Mouse (Mus musculus) hindbrain, embryonic 15.5 days (tissue): ENCODE data around the gene Mgll. TPM values are rescaled to one million over a fixed set of nuclear protein-coding genes. Genes with fewer than 3 reads are reported as not detected.
A peak's percentile ranks its signal among the peaks of the same experiment; 100 is the strongest.

ENCODE experiments used
- ATAC-seq: fragments of 200-750 bp; cut with Nextera tagmentation; 2 replicates; pipeline ENCODE4 v1.8.0; 2017; ENCODE audit warnings: low read depth, moderate number of reproducible peaks, moderate TSS enrichment; ENCODE audit not compliant: low FRiP score
- H3K27ac ChIP-seq: fragments of 300-500 bp; sonication (generic); replicated peaks from 2 replicates; pipeline ENCODE4 v1.5.1; 2015; ENCODE audit warnings: mild to moderate bottlenecking, inconsistent platforms
- H3K27me3 ChIP-seq: fragments of 300-500 bp; sonication (generic); 2 replicates; pipeline ENCODE4 v1.6.1; 2015; ENCODE audit warnings: control low read depth, inconsistent platforms
- H3K36me3 ChIP-seq: fragments of 300-500 bp; sonication (generic); 2 replicates; pipeline ENCODE4 v1.6.1; 2015; ENCODE audit warnings: control low read depth, inconsistent platforms
- H3K4me1 ChIP-seq: fragments of 300-500 bp; sonication (generic); replicated peaks from 2 replicates; pipeline ENCODE4 v1.6.1; 2015; ENCODE audit warnings: control low read depth, inconsistent platforms
- H3K4me2 ChIP-seq: fragments of 300-500 bp; sonication (generic); 2 replicates; pipeline ENCODE4 v1.6.1; 2015; ENCODE audit warnings: moderate library complexity, mild to moderate bottlenecking, inconsistent platforms
- H3K4me3 ChIP-seq: fragments of 300-500 bp; sonication (generic); 2 replicates; pipeline ENCODE4 v1.5.1; 2015; ENCODE audit warnings: mild to moderate bottlenecking, inconsistent platforms
- H3K9ac ChIP-seq: fragments of 300-500 bp; sonication (generic); 2 replicates; pipeline ENCODE4 v1.6.1; 2015; ENCODE audit warnings: inconsistent platforms
- H3K9me3 ChIP-seq: fragments of 300-500 bp; sonication (generic); 2 replicates; pipeline ENCODE4 v1.6.1; 2016; ENCODE audit warnings: control low read depth, inconsistent platforms
- WGBS: fragments of 180-500 bp; shearing (Covaris S2); methylation state at CpG from one replicate; pipeline ENCODE4 v1.1.7; 2015; 5-methylcytosine and 5-hydroxymethylcytosine counted together
- polyA plus RNA-seq: library from polyadenylated mRNA; unstranded; fragments of >200 nt; fragmentation: Nextera tagmentation; extraction: Ambion mirVana; gene quantifications from 2 replicates; pipeline ENCODE4 v1.2.1, GENCODE M21; 2015

The Mgll gene
- polyA plus RNA-seq, 1 experiment from 2014 or later, result 59.0 TPM

GRCm38 (mm10) chr6:88784691-88785173 lies 60.5 kb downstream of the Mgll start:
- H3K4me2 ChIP-seq, result no peak overlapping the region
- no peak overlapping the region for H3K27ac ChIP-seq
- H3K9me3 ChIP-seq, result no peaks in the 10 kb centered on the region
- WGBS, result 74% methylated on average over 7 of the region's 7 CpGs
- H3K4me1 ChIP-seq, result peaks cover 33% of the 10 kb centered on the region
- ATAC-seq, result no peak
- no peak overlapping the region for H3K4me3 ChIP-seq
- H3K9ac ChIP-seq, result no peak overlapping the region
- no peaks in the 10 kb centered on the region for H3K27me3 ChIP-seq
- H3K36me3 ChIP-seq, result no peaks in the 10 kb centered on the region

GRCm38 (mm10) chr6:88785331-88785730 lies 61.1 kb downstream of the Mgll start:
- ATAC-seq, result no peak
- WGBS, result 55% methylated on average over 5 of the region's 5 CpGs
- Histone ChIP-seq H3K27me3 (no peaks in the 10 kb centered on the region), H3K9me3 (no peaks in the 10 kb centered on the region), H3K27ac (no peak overlapping the region), H3K9ac (no peak overlapping the region), H3K4me1 (peaks cover 33% of the 10 kb centered on the region), H3K4me2 (no peak overlapping the region), H3K36me3 (no peaks in the 10 kb centered on the region), H3K4me3 (no peak overlapping the region)

- 71% methylated on average over 10 of the region's 10 CpGs for WGBS
- Histone ChIP-seq H3K4me1 (peaks cover 33% of the 10 kb centered on the region), H3K4me2 (no peak overlapping the region), H3K27me3 (no peaks in the 10 kb centered on the region), H3K4me3 (no peak overlapping the region), H3K27ac (no peak overlapping the region), H3K9me3 (no peaks in the 10 kb centered on the region), H3K36me3 (no peaks in the 10 kb centered on the region), H3K9ac (no peak overlapping the region)
- ATAC-seq, result no peak
These were observed 61.8 kb downstream of the Mgll start for GRCm38 (mm10) chr6:88785781-88786542.

GRCm38 (mm10) chr6:88786732-88787445 lies 62.7 kb downstream of the Mgll start:
- H3K4me3 ChIP-seq, result no peak overlapping the region
- no peak for ATAC-seq
- 83% methylated on average over 15 of the region's 15 CpGs for WGBS
- H3K27me3 ChIP-seq, result no peaks in the 10 kb centered on the region
- no peaks in the 10 kb centered on the region for H3K36me3 ChIP-seq
- H3K9me3 ChIP-seq, result no peaks in the 10 kb centered on the region
- H3K4me1 ChIP-seq, result peaks cover 40% of the 10 kb centered on the region
- H3K4me2 ChIP-seq, result no peak overlapping the region
- H3K27ac ChIP-seq, result no peak overlapping the region
- no peak overlapping the region for H3K9ac ChIP-seq

GRCm38 (mm10) chr6:88787496-88787895 lies 63.3 kb downstream of the Mgll start:
- Histone ChIP-seq H3K4me2 (peak overlapping the region; percentile 6; the same call in 1 of the 2 replicates), H3K27me3 (no peaks in the 10 kb centered on the region), H3K27ac (0 out of 2 replicates have a peak overlapping the region, but pooled peaks have one; percentile 5), H3K36me3 (no peaks in the 10 kb centered on the region), H3K9ac (0 out of 2 replicates have a peak overlapping the region, but pooled peaks have one; percentile 3), H3K4me3 (no peak overlapping the region), H3K9me3 (no peaks in the 10 kb centered on the region), H3K4me1 (peaks cover 46% of the 10 kb centered on the region)
- 30% methylated on average over 14 of the region's 14 CpGs for WGBS
- ATAC-seq, result 0 out of 2 replicates have a peak, but pooled peaks have one; percentile 9

- Histone ChIP-seq H3K4me1 (peaks cover 53% of the 10 kb centered on the region), H3K4me2 (no peak overlapping the region), H3K27ac (peak overlapping the region; percentile 50; the same call in 1 of the 2 replicates), H3K36me3 (no peaks in the 10 kb centered on the region), H3K4me3 (no peak overlapping the region), H3K9ac (no peak overlapping the region), H3K9me3 (no peaks in the 10 kb centered on the region), H3K27me3 (no peaks in the 10 kb centered on the region)
- 56% methylated on average over 11 of the region's 11 CpGs for WGBS
- peak; percentile 52; the same call in 1 of the 2 replicates for ATAC-seq
These were observed 64.0 kb downstream of the Mgll start for GRCm38 (mm10) chr6:88788219-88788618.

- H3K27ac ChIP-seq, result no peak overlapping the region
These were observed 67.1 kb downstream of the Mgll start for GRCm38 (mm10) chr6:88791299-88791698.

GRCm38 (mm10) chr6:88792147-88792691 lies 68.0 kb downstream of the Mgll start:
- H3K4me3 ChIP-seq, result no peak overlapping the region
- no peaks in the 10 kb centered on the region for H3K27me3 ChIP-seq
- H3K36me3 ChIP-seq, result no peaks in the 10 kb centered on the region
- H3K27ac ChIP-seq, result no peak overlapping the region
- H3K9me3 ChIP-seq, result no peaks in the 10 kb centered on the region
- H3K9ac ChIP-seq, result no peak overlapping the region
- 46% methylated on average over 7 of the region's 7 CpGs for WGBS
- H3K4me2 ChIP-seq, result no peak overlapping the region
- H3K4me1 ChIP-seq, result peaks cover 48% of the 10 kb centered on the region
- ATAC-seq, result no peak

More at GRCm38 (mm10) chr6:88791299-88791698, 67.1 kb downstream of the Mgll start:
- peaks cover 55% of the 10 kb centered on the region for H3K4me1 ChIP-seq
- no peak overlapping the region for H3K4me3 ChIP-seq
- no peaks in the 10 kb centered on the region for H3K36me3 ChIP-seq
- H3K27me3 ChIP-seq, result no peaks in the 10 kb centered on the region
- H3K4me2 ChIP-seq, result no peak overlapping the region
- H3K9ac ChIP-seq, result no peak overlapping the region
- WGBS, result 22% methylated on average over 9 of the region's 9 CpGs
- no peaks in the 10 kb centered on the region for H3K9me3 ChIP-seq
- ATAC-seq, result no peak

- ATAC-seq, result peak; percentile 66
- peaks cover 37% of the 10 kb centered on the region for H3K4me1 ChIP-seq
These were observed 69.0 kb downstream of the Mgll start for GRCm38 (mm10) chr6:88793243-88793642.

GRCm38 (mm10) chr6:88793872-88794271 lies 69.7 kb downstream of the Mgll start:
- no peak for ATAC-seq
- WGBS, result 59% methylated on average over 13 of the region's 13 CpGs

More at GRCm38 (mm10) chr6:88793243-88793642, 69.0 kb downstream of the Mgll start:
- H3K9me3 ChIP-seq, result no peaks in the 10 kb centered on the region
- H3K9ac ChIP-seq, result peak overlapping the region; percentile 19; the same call in 1 of the 2 replicates
- H3K36me3 ChIP-seq, result no peaks in the 10 kb centered on the region
- H3K27me3 ChIP-seq, result no peaks in the 10 kb centered on the region
- no peak overlapping the region for H3K4me2 ChIP-seq
- no peak overlapping the region for H3K27ac ChIP-seq
- no peak overlapping the region for H3K4me3 ChIP-seq
- 18% methylated on average over 2 of the region's 2 CpGs for WGBS

GRCm38 (mm10) chr6:88794561-88794971 lies 70.4 kb downstream of the Mgll start:
- WGBS, result 54% methylated on average over 14 of the region's 14 CpGs
- Histone ChIP-seq H3K27me3 (no peaks in the 10 kb centered on the region), H3K9me3 (no peaks in the 10 kb centered on the region), H3K4me1 (peaks cover 35% of the 10 kb centered on the region), H3K4me3 (no peak overlapping the region), H3K4me2 (no peak overlapping the region), H3K27ac (peak overlapping the region; percentile 31; the same call in 1 of the 2 replicates), H3K9ac (no peak overlapping the region), H3K36me3 (no peaks in the 10 kb centered on the region)
- ATAC-seq, result no peak

More at GRCm38 (mm10) chr6:88793872-88794271, 69.7 kb downstream of the Mgll start:
- H3K27me3 ChIP-seq, result no peaks in the 10 kb centered on the region
- no peaks in the 10 kb centered on the region for H3K36me3 ChIP-seq
- H3K9ac ChIP-seq, result no peak overlapping the region
- no peak overlapping the region for H3K4me3 ChIP-seq
- H3K9me3 ChIP-seq, result no peaks in the 10 kb centered on the region
- H3K27ac ChIP-seq, result no peak overlapping the region
- no peak overlapping the region for H3K4me2 ChIP-seq
- peaks cover 35% of the 10 kb centered on the region for H3K4me1 ChIP-seq

- Histone ChIP-seq H3K4me3 (no peak overlapping the region), H3K27ac (no peak overlapping the region), H3K9ac (no peak overlapping the region), H3K4me1 (no peaks in the 10 kb centered on the region), H3K36me3 (no peaks in the 10 kb centered on the region), H3K4me2 (no peak overlapping the region), H3K27me3 (no peaks in the 10 kb centered on the region), H3K9me3 (no peaks in the 10 kb centered on the region)
- no peak for ATAC-seq
- WGBS, result 77% methylated on average over 7 of the region's 7 CpGs
These were observed 76.0 kb downstream of the Mgll start for GRCm38 (mm10) chr6:88800191-88800590.
